Mouse (Mus musculus) olfactory bulb, adult 2 months (tissue): ENCODE data around the gene D330020A13Rik.

ENCODE experiments used
- CTCF ChIP-seq: fragments of 200-500 bp; IDR thresholded peaks from 2 replicates; pipeline ENCODE4 v1.5.1; 2012; ENCODE audit warnings: low read depth, mild to moderate bottlenecking, low read length, moderate library complexity; ENCODE audit not compliant: insufficient read depth
- POLR2A ChIP-seq: fragments of 200-500 bp; IDR thresholded peaks from 2 replicates; pipeline ENCODE4 v1.6.1; 2012; ENCODE audit warnings: mild to moderate bottlenecking, low read depth, low read length, moderate library complexity; ENCODE audit not compliant: insufficient read depth

- no peak for TF ChIP-seq CTCF
- no peak for TF ChIP-seq POLR2A
Measured at GRCm38 (mm10) chr6:120312443-120312842, 18.3 kb downstream of the D330020A13Rik start.
